Mouse (Mus musculus) liver, embryonic 13.5 days (tissue): ENCODE results near the gene Gsap. TPM values are rescaled to one million over a fixed set of nuclear protein-coding genes. Genes with fewer than 3 reads are reported as not detected.
"Not testable (repeated sequence)": the region's sequence is repeated elsewhere in the genome, so short reads cannot be mapped to it uniquely, and the experiment has no call there.

Source experiments
- ATAC-seq: fragments of 200-750 bp; cut with Nextera tagmentation; 2 replicates; pipeline ENCODE4 v1.8.0; 2017; ENCODE audit warnings: low read depth, mild to moderate bottlenecking, moderate number of reproducible peaks, moderate library complexity
- DNase-seq: peaks from one replicate; pipeline ENCODE4 v3.0.0; 2022
- H3K27ac ChIP-seq: fragments of 300-500 bp; sonication (generic); 2 replicates; pipeline ENCODE4 v1.5.1; 2015; ENCODE audit warnings: moderate library complexity, mild to moderate bottlenecking, inconsistent platforms
- H3K27me3 ChIP-seq: fragments of 300-500 bp; sonication (generic); 2 replicates; pipeline ENCODE4 v1.6.1; 2015; ENCODE audit warnings: mild to moderate bottlenecking, inconsistent platforms
- H3K36me3 ChIP-seq: fragments of 300-500 bp; sonication (generic); 2 replicates; pipeline ENCODE4 v1.6.1; 2015; ENCODE audit warnings: mild to moderate bottlenecking, inconsistent platforms
- H3K4me1 ChIP-seq: fragments of 300-500 bp; sonication (generic); replicated peaks from 2 replicates; pipeline ENCODE4 v1.6.1; 2015; ENCODE audit warnings: inconsistent platforms
- H3K4me2 ChIP-seq: fragments of 300-500 bp; sonication (generic); 2 replicates; pipeline ENCODE4 v1.6.1; 2015; ENCODE audit warnings: inconsistent platforms, mild to moderate bottlenecking, moderate library complexity
- H3K4me3 ChIP-seq: fragments of 300-500 bp; sonication (generic); replicated peaks from 2 replicates; pipeline ENCODE4 v1.5.1; 2015; ENCODE audit warnings: mild to moderate bottlenecking, inconsistent platforms
- H3K9ac ChIP-seq: fragments of 300-500 bp; sonication (generic); 2 replicates; pipeline ENCODE4 v1.6.1; 2015; ENCODE audit warnings: mild to moderate bottlenecking, inconsistent platforms
- H3K9me3 ChIP-seq: fragments of 300-500 bp; sonication (generic); replicated peaks from 2 replicates; pipeline ENCODE4 v1.6.1; 2016; ENCODE audit warnings: inconsistent platforms
- WGBS: fragments of 180-500 bp; shearing (Covaris S2); methylation state at CpG from one replicate; pipeline ENCODE4 v1.1.7; 2015; ENCODE audit not compliant: insufficient replicate concordance; 5-methylcytosine and 5-hydroxymethylcytosine counted together
- polyA plus RNA-seq: library from polyadenylated mRNA; unstranded; fragments of >200 nt; fragmentation: Nextera tagmentation; extraction: Ambion mirVana; gene quantifications from 2 replicates; pipeline ENCODE4 v1.2.1, GENCODE M21; 2015

Gene Gsap
- polyA plus RNA-seq, 1 experiment from 2014 or later = 1.8 TPM

DNA sequence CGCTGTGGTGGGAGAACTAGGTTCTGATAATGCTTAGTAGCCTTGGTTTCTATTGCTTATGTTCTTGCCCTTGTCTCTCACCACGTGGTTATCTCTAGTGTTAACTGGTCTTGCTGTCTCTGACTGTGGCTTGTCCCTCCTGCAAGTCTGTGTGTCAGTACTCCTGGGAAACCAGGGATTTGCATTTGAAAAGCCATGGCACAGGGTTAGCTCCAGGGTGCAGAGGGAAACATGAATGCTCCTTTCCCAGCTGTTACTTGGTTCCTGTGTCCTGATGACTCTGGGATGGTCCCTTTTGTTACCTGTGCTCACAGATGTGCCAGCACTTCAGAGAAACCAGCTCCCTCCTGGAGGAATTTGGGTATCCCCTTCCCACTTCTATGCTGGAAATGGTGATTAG is 3.0 kb upstream of the Gsap start:
- 26% methylated on average over 2 of the region's 2 CpGs for WGBS
- H3K27ac ChIP-seq, H3K36me3 ChIP-seq, H3K4me1 ChIP-seq, H3K4me2 ChIP-seq, H3K9me3 ChIP-seq, DNase-seq, ATAC-seq, H3K4me3 ChIP-seq, H3K9ac ChIP-seq: not testable (repeated sequence)
- H3K27me3 ChIP-seq = peaks cover 10% of the 10 kb centered on the region

DNA sequence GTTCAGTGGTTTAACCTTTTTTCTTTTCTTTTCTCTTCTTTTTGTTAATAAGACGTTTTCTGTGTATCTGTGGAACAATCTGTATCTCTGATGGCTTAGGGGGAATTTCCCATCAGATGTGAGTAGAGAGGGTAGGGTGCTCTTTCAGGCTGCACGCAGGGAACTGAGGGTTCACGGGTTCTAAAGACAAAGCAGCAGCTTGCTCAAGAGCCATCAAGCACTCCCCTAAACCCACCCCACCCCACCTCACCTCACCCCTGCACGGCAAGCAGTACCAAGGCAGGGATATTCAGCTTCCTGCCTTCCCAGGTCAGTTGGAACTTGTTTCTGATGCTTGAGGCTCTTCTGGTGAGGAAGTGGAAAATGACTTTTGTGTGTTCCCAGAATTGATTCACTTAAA is 766 bp downstream of the Gsap start:
- peaks cover 9% of the 10 kb centered on the region for H3K4me1 ChIP-seq
- no peak for ATAC-seq
- peak overlapping the region; percentile 83 for H3K4me2 ChIP-seq
- H3K9me3 ChIP-seq = no peaks in the 10 kb centered on the region
- no peak overlapping the region for H3K9ac ChIP-seq
- peak overlapping the region; percentile 68 for H3K4me3 ChIP-seq
- H3K36me3 ChIP-seq = no peaks in the 10 kb centered on the region
- no peak for DNase-seq
- H3K27ac ChIP-seq = no peak overlapping the region
- H3K27me3 ChIP-seq = peaks cover 10% of the 10 kb centered on the region
- 12% methylated on average over 4 of the region's 4 CpGs for WGBS

DNA sequence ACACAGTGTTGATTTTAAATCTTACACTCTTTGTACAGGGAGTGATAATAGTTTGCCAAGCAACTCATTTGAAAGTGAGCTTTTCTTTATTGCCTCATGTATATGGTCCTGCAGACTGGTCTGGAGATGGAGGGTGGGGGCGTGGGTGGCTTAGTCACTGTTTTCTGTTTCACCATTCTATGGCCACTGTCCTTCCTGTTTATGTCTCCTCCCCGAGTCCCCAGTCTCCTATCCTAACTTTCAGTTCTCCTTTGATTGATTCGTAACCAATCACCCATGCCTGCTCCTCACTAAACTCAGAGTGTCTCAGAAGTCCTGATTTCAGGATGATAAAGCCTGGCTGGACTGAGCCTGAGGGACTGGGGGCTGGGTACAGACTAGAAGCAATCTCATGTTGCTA is 2.4 kb downstream of the Gsap start:
- Histone ChIP-seq H3K27me3 (peaks cover 10% of the 10 kb centered on the region), H3K4me3 (no peak overlapping the region), H3K9ac (no peak overlapping the region), H3K36me3 (no peaks in the 10 kb centered on the region), H3K9me3 (0 out of 2 replicates have a peak, but pooled peaks cover 4% of the 10 kb centered on the region), H3K4me2 (no peak overlapping the region), H3K27ac (no peak overlapping the region), H3K4me1 (peaks cover 9% of the 10 kb centered on the region)
- DNase-seq = no peak
- WGBS = 12% methylated on average over 3 of the region's 3 CpGs
- no peak for ATAC-seq

DNA sequence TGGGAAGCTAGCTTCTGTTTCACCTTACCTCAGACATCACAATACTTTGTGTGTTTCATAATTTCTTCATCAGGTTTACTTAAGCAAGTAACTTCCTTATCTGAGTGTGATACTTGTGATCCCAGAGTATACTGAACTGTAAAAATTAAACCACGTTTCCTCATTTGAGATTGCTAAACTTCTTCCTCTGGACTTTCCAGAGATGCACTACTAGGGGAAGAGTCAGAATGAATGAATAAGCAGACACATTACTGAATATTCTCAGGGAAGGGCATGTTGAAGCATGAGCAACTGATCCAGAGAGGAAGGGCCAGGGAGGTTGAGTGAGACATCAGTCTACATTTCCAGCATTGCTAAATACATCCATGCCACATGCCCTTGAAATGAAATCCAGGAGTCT is 3.0 kb downstream of the Gsap start:
- Histone ChIP-seq H3K9ac (no peak overlapping the region), H3K4me1 (peaks cover 9% of the 10 kb centered on the region), H3K27ac (no peak overlapping the region), H3K4me3 (no peak overlapping the region), H3K9me3 (0 out of 2 replicates have a peak, but pooled peaks cover 4% of the 10 kb centered on the region), H3K27me3 (peaks cover 10% of the 10 kb centered on the region), H3K4me2 (no peak overlapping the region), H3K36me3 (no peaks in the 10 kb centered on the region)
- DNase-seq (no peak), ATAC-seq (no peak)
- WGBS = 28% methylated on average over 1 of the region's 1 CpGs

DNA sequence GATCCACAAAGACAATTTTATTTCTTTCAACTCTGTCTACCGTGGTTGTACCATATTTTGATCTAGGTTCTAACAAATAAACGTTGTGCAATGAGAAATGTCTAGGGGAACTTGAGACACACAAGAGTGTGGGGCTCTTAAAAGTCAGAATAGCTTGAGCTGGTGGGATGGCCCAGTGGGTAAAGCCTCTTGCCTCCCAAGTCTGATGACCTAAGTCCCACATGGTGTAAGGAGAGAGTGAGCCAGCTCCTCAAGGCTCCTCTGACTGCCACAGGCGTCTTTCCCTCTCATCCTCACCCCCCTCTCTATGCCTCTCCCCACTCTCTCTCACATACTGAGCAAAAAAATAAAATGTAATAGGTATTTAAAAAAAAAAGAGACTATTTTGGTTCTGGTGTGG is 3.4 kb downstream of the Gsap start:
- DNase-seq (no peak), ATAC-seq (no peak)
- 49% methylated on average over 3 of the region's 3 CpGs for WGBS
- H3K9me3 ChIP-seq = 0 out of 2 replicates have a peak, but pooled peaks cover 4% of the 10 kb centered on the region
- no peak overlapping the region for H3K4me3 ChIP-seq
- no peaks in the 10 kb centered on the region for H3K36me3 ChIP-seq
- H3K27me3 ChIP-seq = peaks cover 10% of the 10 kb centered on the region
- H3K9ac ChIP-seq = no peak overlapping the region
- no peak overlapping the region for H3K27ac ChIP-seq
- no peak overlapping the region for H3K4me2 ChIP-seq
- peaks cover 9% of the 10 kb centered on the region for H3K4me1 ChIP-seq

DNA sequence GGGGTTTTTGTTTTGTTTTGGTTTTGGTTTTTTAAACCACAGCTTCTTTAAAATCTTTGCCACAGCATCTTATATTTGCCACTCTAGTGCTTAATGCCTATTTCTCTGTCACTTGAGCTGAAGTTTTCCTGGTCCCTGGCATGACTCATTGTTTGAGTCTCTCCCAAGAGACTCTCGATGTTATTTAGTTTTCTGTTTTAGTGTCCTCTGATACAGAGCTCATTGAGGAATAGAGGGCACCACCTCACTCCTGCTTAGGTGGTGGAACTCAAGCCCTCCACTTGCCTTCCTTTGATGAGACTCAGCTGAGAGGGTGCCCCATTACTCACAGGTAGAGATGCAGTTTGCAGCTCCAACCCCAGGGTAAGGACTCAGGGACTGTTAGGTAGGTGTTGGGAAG is 17.4 kb downstream of the Gsap start:
- Histone ChIP-seq H3K4me3 (no peak overlapping the region), H3K27me3 (no peaks in the 10 kb centered on the region), H3K36me3 (no peaks in the 10 kb centered on the region), H3K4me2 (no peak overlapping the region), H3K27ac (no peak overlapping the region), H3K9ac (no peak overlapping the region), H3K4me1 (no peaks in the 10 kb centered on the region), H3K9me3 (no peaks in the 10 kb centered on the region)
- ATAC-seq (no peak), DNase-seq (no peak)
- WGBS = 66% methylated on average over 1 of the region's 1 CpGs

DNA sequence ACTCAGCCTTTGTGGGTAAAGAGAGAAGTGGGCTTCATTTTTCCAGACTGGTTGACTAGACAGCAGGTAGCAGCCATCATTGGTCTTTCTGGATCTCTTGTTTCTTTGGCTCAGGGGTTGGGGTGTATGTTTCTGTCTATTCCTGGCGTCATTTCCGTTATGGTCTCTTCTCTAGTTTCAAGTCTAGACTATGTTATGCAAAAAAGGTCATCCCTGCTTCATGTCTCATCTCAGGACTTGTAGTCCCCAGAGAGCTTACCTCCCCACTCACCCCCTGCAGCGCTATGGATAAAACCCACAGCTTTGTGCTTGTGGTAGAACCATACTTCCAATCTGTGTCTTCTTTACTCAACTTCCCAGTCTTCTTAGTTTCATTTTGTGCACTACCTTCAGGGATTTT is 18.1 kb downstream of the Gsap start:
- no peaks in the 10 kb centered on the region for H3K4me1 ChIP-seq
- ATAC-seq (no peak), DNase-seq (no peak)
- H3K4me3 ChIP-seq = no peak overlapping the region
- H3K27ac ChIP-seq = no peak overlapping the region
- H3K4me2 ChIP-seq = no peak overlapping the region
- H3K9me3 ChIP-seq = no peaks in the 10 kb centered on the region
- no peak overlapping the region for H3K9ac ChIP-seq
- H3K27me3 ChIP-seq = no peaks in the 10 kb centered on the region
- WGBS = 75% methylated on average over 3 of the region's 3 CpGs
- H3K36me3 ChIP-seq = no peaks in the 10 kb centered on the region

DNA sequence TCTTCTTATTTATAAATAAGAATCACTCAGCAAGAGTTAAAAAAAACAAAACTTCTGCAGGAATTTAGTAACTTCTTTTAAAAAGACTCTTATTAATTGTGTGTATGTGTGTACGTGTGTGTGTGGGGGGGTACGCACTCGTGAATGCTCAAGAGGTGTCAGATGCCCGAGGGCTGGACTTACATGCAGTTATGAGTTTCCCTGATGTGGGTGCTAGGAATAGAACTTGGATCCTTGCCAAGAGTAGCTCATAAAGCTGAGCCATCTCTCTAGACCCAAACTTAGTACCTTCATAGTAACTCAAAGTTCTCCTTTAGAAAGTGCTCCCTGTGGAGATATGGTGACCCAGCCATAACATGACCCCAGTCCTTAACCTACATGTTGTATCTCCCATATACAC is 20.0 kb downstream of the Gsap start:
- Histone ChIP-seq H3K4me2 (no peak overlapping the region), H3K9me3 (no peaks in the 10 kb centered on the region), H3K4me3 (no peak overlapping the region), H3K9ac (no peak overlapping the region), H3K4me1 (no peaks in the 10 kb centered on the region), H3K27ac (no peak overlapping the region), H3K27me3 (no peaks in the 10 kb centered on the region), H3K36me3 (no peaks in the 10 kb centered on the region)
- no peak for DNase-seq
- 72% methylated on average over 4 of the region's 4 CpGs for WGBS
- ATAC-seq = no peak

DNA sequence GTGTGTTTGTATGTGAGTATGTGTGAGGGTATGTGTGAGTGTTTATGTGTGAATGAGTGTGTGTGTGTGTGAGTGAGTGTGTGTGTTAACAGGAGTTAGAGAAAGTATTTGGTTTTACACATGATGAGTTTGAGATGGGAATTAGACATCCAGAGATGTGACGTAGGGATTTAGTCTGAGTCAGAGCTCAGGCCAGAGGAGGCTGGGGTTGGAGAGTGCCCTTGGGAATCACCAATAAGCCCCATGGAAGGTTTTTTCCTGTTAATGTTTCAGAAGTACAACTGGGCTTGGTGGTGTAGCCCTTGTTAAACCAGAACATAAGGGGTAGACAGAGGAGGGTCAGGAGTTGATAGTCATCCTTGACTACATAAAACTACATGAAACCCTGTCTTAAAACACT is 25.4 kb downstream of the Gsap start:
- H3K27ac ChIP-seq = no peak overlapping the region
- no peak overlapping the region for H3K4me3 ChIP-seq
- no peak overlapping the region for H3K4me2 ChIP-seq
- no peaks in the 10 kb centered on the region for H3K27me3 ChIP-seq
- ATAC-seq (no peak), DNase-seq (no peak)
- H3K9ac ChIP-seq = no peak overlapping the region
- H3K4me1 ChIP-seq = peaks cover 2% of the 10 kb centered on the region
- WGBS = 84% methylated on average over 1 of the region's 1 CpGs
- H3K9me3 ChIP-seq = no peaks in the 10 kb centered on the region
- H3K36me3 ChIP-seq = no peaks in the 10 kb centered on the region

DNA sequence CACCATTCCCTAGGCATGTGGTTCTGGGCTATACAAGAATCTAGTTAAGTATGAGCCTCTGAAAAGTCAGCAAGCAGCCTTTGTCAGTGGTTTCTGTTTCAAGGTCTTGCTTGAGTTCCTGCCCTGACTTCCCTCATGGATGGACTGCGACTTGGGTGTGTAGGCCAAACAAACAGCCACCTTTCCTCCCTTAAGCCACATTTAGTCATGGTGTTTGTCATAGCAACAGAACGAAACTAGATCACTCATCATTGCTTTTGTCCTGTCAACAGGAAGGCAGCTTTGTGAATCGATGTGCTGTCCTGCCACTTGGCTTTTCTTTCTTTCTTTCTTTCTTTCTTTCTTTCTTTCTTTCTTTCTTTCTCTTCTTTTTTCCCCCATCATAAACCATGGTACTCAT is 26.9 kb downstream of the Gsap start:
- H3K36me3 ChIP-seq = no peaks in the 10 kb centered on the region
- peaks cover 17% of the 10 kb centered on the region for H3K4me1 ChIP-seq
- H3K27me3 ChIP-seq = no peaks in the 10 kb centered on the region
- H3K4me3 ChIP-seq = no peak overlapping the region
- 64% methylated on average over 3 of the region's 3 CpGs for WGBS
- DNase-seq = no peak
- H3K9ac ChIP-seq = no peak overlapping the region
- no peak for ATAC-seq
- no peak overlapping the region for H3K4me2 ChIP-seq
- no peaks in the 10 kb centered on the region for H3K9me3 ChIP-seq
- H3K27ac ChIP-seq = no peak overlapping the region

DNA sequence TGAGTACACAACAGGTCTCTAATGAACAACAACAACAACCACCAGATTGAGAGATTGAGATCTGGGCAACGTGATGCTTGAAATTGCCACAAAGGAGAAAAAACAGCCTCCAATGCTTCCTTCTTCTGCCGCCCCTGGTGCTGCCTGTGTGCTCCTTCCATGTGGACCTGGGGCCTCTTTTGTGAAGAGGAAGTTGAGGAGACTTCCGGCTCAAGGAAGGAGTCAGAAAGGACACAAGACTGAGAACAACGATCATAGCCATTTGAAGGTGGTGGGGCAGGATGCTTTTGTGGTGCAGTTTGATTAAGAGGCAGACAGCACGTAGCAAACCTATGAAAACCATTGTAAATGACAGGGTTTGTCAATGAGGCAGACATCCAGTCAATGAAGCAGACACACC is 27.7 kb downstream of the Gsap start:
- Histone ChIP-seq H3K27me3 (no peaks in the 10 kb centered on the region), H3K9ac (no peak overlapping the region), H3K27ac (no peak overlapping the region), H3K4me1 (peaks cover 25% of the 10 kb centered on the region), H3K4me3 (no peak overlapping the region), H3K36me3 (no peaks in the 10 kb centered on the region), H3K4me2 (no peak overlapping the region), H3K9me3 (no peaks in the 10 kb centered on the region)
- DNase-seq = no peak
- ATAC-seq = no peak
- WGBS = 21% methylated on average over 5 of the region's 5 CpGs

DNA sequence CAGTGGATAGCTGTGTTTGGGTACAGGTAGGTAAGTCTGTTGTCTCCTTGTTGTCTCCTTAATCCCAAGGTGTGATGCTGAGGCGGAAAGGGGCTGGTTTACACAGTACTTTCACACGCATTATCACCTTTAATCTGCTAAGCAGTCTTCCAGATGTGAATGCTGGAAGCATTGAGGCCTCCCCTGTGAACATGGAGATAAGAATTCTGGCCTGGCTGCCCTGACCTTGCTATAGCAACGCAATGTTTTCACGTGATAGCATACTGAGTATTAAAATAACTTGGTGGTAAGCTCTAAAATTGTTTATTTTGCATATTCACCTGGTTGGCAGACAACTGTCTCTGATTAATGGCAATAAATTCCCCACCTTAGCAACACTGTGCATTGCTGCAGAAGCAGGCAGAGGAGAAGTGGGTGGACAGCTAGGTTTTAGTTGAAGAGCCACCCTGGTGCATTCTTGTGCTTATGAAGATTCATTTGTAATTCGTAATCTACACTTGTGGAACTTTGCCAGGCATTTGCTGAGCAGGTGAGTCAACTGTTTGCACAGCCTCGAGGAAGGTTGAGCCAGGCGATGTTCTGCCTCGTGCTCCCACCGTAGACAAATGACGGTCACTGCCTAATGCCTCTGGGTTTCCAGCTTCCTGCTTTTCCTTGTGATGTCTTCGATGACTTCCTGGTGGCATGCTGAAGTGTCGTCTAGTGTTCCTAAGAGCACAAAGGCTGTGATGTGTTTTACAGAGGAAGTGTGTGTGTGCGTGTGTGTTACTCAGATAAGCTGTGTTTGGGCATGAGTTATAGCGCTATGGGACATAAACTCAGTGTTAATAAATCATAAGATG is 31.6 kb downstream of the Gsap start:
- DNase-seq = peak; percentile 41
- 22% methylated on average over 14 of the region's 14 CpGs for WGBS
- no peaks in the 10 kb centered on the region for H3K36me3 ChIP-seq
- ATAC-seq = peak; percentile 88
- H3K27ac ChIP-seq = 0 out of 2 replicates have a peak overlapping the region, but pooled peaks have one; percentile 1
- H3K4me2 ChIP-seq = peak overlapping the region; percentile 12; the same call in 1 of the 2 replicates
- H3K4me3 ChIP-seq = no peak overlapping the region
- H3K9ac ChIP-seq = no peak overlapping the region
- peaks cover 26% of the 10 kb centered on the region for H3K4me1 ChIP-seq
- H3K9me3 ChIP-seq = no peaks in the 10 kb centered on the region
- no peaks in the 10 kb centered on the region for H3K27me3 ChIP-seq
